Mouse (Mus musculus) neural tube, postnatal 0 days (tissue): ENCODE results near the gene AI467606. TPM values are rescaled to one million over a fixed set of nuclear protein-coding genes. Genes with fewer than 3 reads are reported as not detected.

Experiments used
- microRNA-seq: library from miRNA; unstranded; fragments of <30 nt; microRNA quantifications from one replicate; pipeline ENCODE4, GENCODE M21; 2016
- polyA plus RNA-seq: library from polyadenylated mRNA; unstranded; fragments of >200 nt; fragmentation: Nextera tagmentation; extraction: Ambion mirVana; gene quantifications from 2 replicates; pipeline ENCODE4 v1.2.1, GENCODE M21; 2015

The AI467606 gene
- 1.6 and 2.1 TPM in 2 replicates for polyA plus RNA-seq

GRCm38 (mm10) chr7:127091114-127091896 lies at the start of gene AI467606:
Gene AI467606 (plus strand): TSS chr7:127091359.

GRCm38 (mm10) chr7:127041851-127042672 lies 49.1 kb upstream of the AI467606 start, which contains the start of gene Kif22:
Gene Kif22 (minus strand): TSS chr7:127042471.

GRCm38 (mm10) chr7:127087278-127088010 lies 3.7 kb upstream of the AI467606 start, which contains the start of gene Zg16:
Gene Zg16 (minus strand): TSS chr7:127087328.

GRCm38 (mm10) chr7:127121911-127122270 lies 30.7 kb downstream of the AI467606 start, which contains the start of gene Qprt:
Gene Qprt (minus strand): TSS chr7:127122226.

GRCm38 (mm10) chr7:127137262-127138017 lies 46.3 kb downstream of the AI467606 start, which contains the start of gene Spn:
Gene Spn (minus strand): TSS chr7:127137823.

Small RNAs within 50 kb of the gene (microRNA-seq; reads per million reads assigned to microRNA genes)
- gene Gm44343, result not detected

Other genes starting within 250 kb of the AI467606 start
- 60.9 and 64.7 TPM in 2 replicates for gene Doc2a, start 243.9 kb upstream of the AI467606 start, polyA plus RNA-seq
- 17.0 and 23.3 TPM in 2 replicates for gene Hirip3, start 229.4 kb upstream of the AI467606 start, polyA plus RNA-seq
- 78.5 and 82.2 TPM in 2 replicates for gene Ino80e, start 229.0 kb upstream of the AI467606 start, polyA plus RNA-seq
- 39.4 and 47.0 TPM in 2 replicates for gene Taok2, start 206.7 kb upstream of the AI467606 start, polyA plus RNA-seq
- gene Tmem219, start 168.4 kb upstream of the AI467606 start, polyA plus RNA-seq, result 40.7 and 41.1 TPM in 2 replicates
- 129 and 134 TPM in 2 replicates for gene Kctd13, start 162.5 kb upstream of the AI467606 start, polyA plus RNA-seq
- 13.0 and 20.5 TPM in 2 replicates for gene Asphd1, start 141.8 kb upstream of the AI467606 start, polyA plus RNA-seq
- 80.0 and 106 TPM in 2 replicates for gene Sez6l2, start 140.8 kb upstream of the AI467606 start, polyA plus RNA-seq
- 137 and 157 TPM in 2 replicates for gene Cdipt, start 115.4 kb upstream of the AI467606 start, polyA plus RNA-seq
- gene Cdiptos, start 115.3 kb upstream of the AI467606 start, polyA plus RNA-seq, result 0.50 and 1.1 TPM in 2 replicates
- gene Mvp, start 76.7 kb upstream of the AI467606 start, polyA plus RNA-seq, result 4.9 and 5.9 TPM in 2 replicates
- 0.70 TPM in 1 of 2 replicates, not detected in the other for gene Pagr1b, start 74.9 kb upstream of the AI467606 start, polyA plus RNA-seq
- gene Pagr1a, start 74.0 kb upstream of the AI467606 start, polyA plus RNA-seq, result 23.1 and 63.2 TPM in 2 replicates
- 36.5 and 56.8 TPM in 2 replicates for gene Gm42742, start 70.3 kb upstream of the AI467606 start, polyA plus RNA-seq
- gene Prrt2, start 70.1 kb upstream of the AI467606 start, polyA plus RNA-seq, result 128 and 150 TPM in 2 replicates
- 88.1 and 104 TPM in 2 replicates for gene Maz, start 64.3 kb upstream of the AI467606 start, polyA plus RNA-seq
- gene Kif22, start 48.9 kb upstream of the AI467606 start, polyA plus RNA-seq, result 13.7 and 20.7 TPM in 2 replicates
- gene Zg16, start 4.0 kb upstream of the AI467606 start, polyA plus RNA-seq, result not detected in 2 replicates
- 1.3 and 1.4 TPM in 2 replicates for gene Qprt, start 30.9 kb downstream of the AI467606 start, polyA plus RNA-seq
- gene Spn, start 46.5 kb downstream of the AI467606 start, polyA plus RNA-seq, result not detected in 2 replicates
- gene Cd2bp2, start 104.7 kb downstream of the AI467606 start, polyA plus RNA-seq, result 45.4 and 48.6 TPM in 2 replicates
- 37.0 and 44.0 TPM in 2 replicates for gene Tbc1d10b, start 117.1 kb downstream of the AI467606 start, polyA plus RNA-seq
- gene Mylpf, start 117.5 kb downstream of the AI467606 start, polyA plus RNA-seq, result 8.3 and 11.1 TPM in 2 replicates
- gene Zfp553, start 141.7 kb downstream of the AI467606 start, polyA plus RNA-seq, result 28.1 and 31.9 TPM in 2 replicates
- gene Sept1, start 141.8 kb downstream of the AI467606 start, polyA plus RNA-seq, result 9.6 and 10.1 TPM in 2 replicates
- 95.4 and 103 TPM in 2 replicates for gene Zfp771, start 152.9 kb downstream of the AI467606 start, polyA plus RNA-seq
- gene Dctpp1, start 169.3 kb downstream of the AI467606 start, polyA plus RNA-seq, result 95.6 and 108 TPM in 2 replicates
- 69.7 and 75.9 TPM in 2 replicates for gene Sephs2, start 182.7 kb downstream of the AI467606 start, polyA plus RNA-seq
- gene Itgal, start 204.9 kb downstream of the AI467606 start, polyA plus RNA-seq, result 0.27 and 0.28 TPM in 2 replicates